Mouse (Mus musculus) hindbrain, postnatal 0 days (tissue): ENCODE measurements around the gene Lhfpl4. TPM values are rescaled to one million over a fixed set of nuclear protein-coding genes. Genes with fewer than 3 reads are reported as not detected.

Experiments used
- ATAC-seq: fragments of 200-750 bp; cut with Nextera tagmentation; 2 replicates; pipeline ENCODE4 v1.8.0; 2017; ENCODE audit warnings: mild to moderate bottlenecking, moderate TSS enrichment, moderate library complexity
- DNase-seq: peaks from one replicate; pipeline ENCODE4 v3.0.0-alpha.2; 2015; ENCODE audit warnings: low spot score
- H3K27ac ChIP-seq: fragments of 300-500 bp; sonication (generic); 2 replicates; pipeline ENCODE4 v1.5.1; 2014; ENCODE audit warnings: mild to moderate bottlenecking
- H3K27me3 ChIP-seq: fragments of 300-500 bp; sonication (generic); 2 replicates; pipeline ENCODE4 v1.6.1; 2014; ENCODE audit warnings: low read length, mixed read lengths; ENCODE audit not compliant: insufficient read depth
- H3K36me3 ChIP-seq: fragments of 300-500 bp; sonication (generic); 2 replicates; pipeline ENCODE4 v1.6.1; 2014; ENCODE audit warnings: low read length, mixed read lengths; ENCODE audit not compliant: insufficient read depth
- H3K4me1 ChIP-seq: fragments of 300-500 bp; sonication (generic); 2 replicates; pipeline ENCODE4 v1.6.1; 2014; ENCODE audit warnings: antibody characterized with exemption, low read length, mixed read lengths; ENCODE audit not compliant: insufficient read depth
- H3K4me2 ChIP-seq: fragments of 300-500 bp; sonication (generic); 2 replicates; pipeline ENCODE4 v1.6.1; 2014; ENCODE audit warnings: low read depth, mild to moderate bottlenecking, low read length, moderate library complexity, mixed read lengths
- H3K4me3 ChIP-seq: fragments of 300-500 bp; sonication (generic); 2 replicates; pipeline ENCODE4 v1.5.1; 2014; ENCODE audit warnings: low read length
- H3K9ac ChIP-seq: fragments of 300-500 bp; sonication (generic); replicated peaks from 2 replicates; pipeline ENCODE4 v1.6.1; 2014; ENCODE audit warnings: mild to moderate bottlenecking, low read length, moderate library complexity, mixed read lengths
- H3K9me3 ChIP-seq: fragments of 300-500 bp; sonication (generic); 2 replicates; pipeline ENCODE4 v1.6.1; 2016; ENCODE audit warnings: low read length, mixed read lengths
- CTCF ChIP-seq: IDR thresholded peaks from 2 replicates; pipeline ENCODE4 v1.5.1; 2016; ENCODE audit warnings: antibody characterized with exemption, control low read depth, low read depth
- WGBS: fragments of 180-500 bp; shearing (Covaris S2); extraction: QIAGEN DNeasy Blood & Tissue Kit; methylation state at CpG from one replicate; pipeline ENCODE4 v1.1.7; 2014; 5-methylcytosine and 5-hydroxymethylcytosine counted together
- polyA plus RNA-seq: library from polyadenylated mRNA; unstranded; fragments of >200 nt; fragmentation: Nextera tagmentation; extraction: Ambion mirVana; gene quantifications from 2 replicates; pipeline ENCODE4 v1.2.1, GENCODE M21; 2015
- total RNA-seq: library from RNA; depleted of rRNA; stranded (reverse); fragments of >200 nt; gene quantifications from 2 replicates; pipeline ENCODE4 v1.2.3, GENCODE M21; 2014

The Lhfpl4 gene
- total and polyA plus RNA-seq, 2 experiments from 2014 or later: 56.0 to 72.9 TPM

GRCm38 (mm10) chr6:113179195-113179733 lies 15.9 kb downstream of the Lhfpl4 start:
- ATAC-seq: peak; percentile 42; the same call in 1 of the 2 replicates
- WGBS: 25% methylated on average over 4 of the region's 4 CpGs

GRCm38 (mm10) chr6:113178286-113179194 lies 16.6 kb downstream of the Lhfpl4 start:
- DNase-seq: peak; percentile 73
- Histone ChIP-seq H3K27me3 (no peaks in the 10 kb centered on the region), H3K4me2 (peak overlapping the region; percentile 47), H3K4me1 (peaks cover 11% of the 10 kb centered on the region), H3K9ac (0 out of 2 replicates have a peak overlapping the region, but pooled peaks have one; percentile 9), H3K9me3 (no peaks in the 10 kb centered on the region), H3K36me3 (no peaks in the 10 kb centered on the region; the same call in 1 of the 2 replicates), H3K27ac (peak overlapping the region; percentile 22; the same call in 1 of the 2 replicates), H3K4me3 (no peak overlapping the region)
- 18% methylated on average over 13 of the region's 14 CpGs for WGBS
- no peak for TF ChIP-seq CTCF
- ATAC-seq: peak; percentile 85

More at GRCm38 (mm10) chr6:113179195-113179733, 15.9 kb downstream of the Lhfpl4 start:
- DNase-seq: no peak
- H3K27me3 ChIP-seq: no peaks in the 10 kb centered on the region
- H3K9ac ChIP-seq: no peak overlapping the region
- no peaks in the 10 kb centered on the region for H3K9me3 ChIP-seq
- no peak overlapping the region for H3K4me3 ChIP-seq
- H3K4me2 ChIP-seq: peak overlapping the region; percentile 47
- no peak for TF ChIP-seq CTCF
- H3K4me1 ChIP-seq: peaks cover 11% of the 10 kb centered on the region
- H3K27ac ChIP-seq: peak overlapping the region; percentile 22; the same call in 1 of the 2 replicates
- no peaks in the 10 kb centered on the region; the same call in 1 of the 2 replicates for H3K36me3 ChIP-seq

DNA sequence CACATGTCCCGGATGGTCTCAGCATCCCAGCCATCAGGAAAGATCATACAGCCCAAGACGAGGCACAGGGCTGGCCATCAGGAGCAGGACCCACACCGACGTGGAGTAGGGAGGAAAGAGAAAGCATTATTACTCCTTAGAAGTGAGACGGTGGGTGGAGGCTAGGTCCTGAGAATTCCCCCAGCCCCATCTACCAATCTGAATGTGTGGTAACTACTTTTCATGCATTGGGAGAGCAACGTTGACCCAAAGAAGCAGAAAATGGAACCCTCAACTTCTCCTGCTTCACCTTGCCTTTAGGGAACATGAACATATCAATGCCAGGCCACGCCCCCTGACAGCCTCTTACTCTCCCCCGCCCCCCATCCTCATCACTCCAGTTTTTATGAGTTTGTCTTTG lies 18.6 kb downstream of the Lhfpl4 start:
- no peak overlapping the region for H3K9ac ChIP-seq
- WGBS: 84% methylated on average over 8 of the region's 8 CpGs
- no peak for TF ChIP-seq CTCF
- no peaks in the 10 kb centered on the region for H3K9me3 ChIP-seq
- H3K27me3 ChIP-seq: no peaks in the 10 kb centered on the region
- no peak overlapping the region for H3K4me2 ChIP-seq
- DNase-seq (no peak), ATAC-seq (no peak)
- no peak overlapping the region for H3K4me3 ChIP-seq
- H3K27ac ChIP-seq: no peak overlapping the region
- H3K4me1 ChIP-seq: peaks cover 11% of the 10 kb centered on the region
- H3K36me3 ChIP-seq: peaks cover 1% of the 10 kb centered on the region; the same call in 1 of the 2 replicates

DNA sequence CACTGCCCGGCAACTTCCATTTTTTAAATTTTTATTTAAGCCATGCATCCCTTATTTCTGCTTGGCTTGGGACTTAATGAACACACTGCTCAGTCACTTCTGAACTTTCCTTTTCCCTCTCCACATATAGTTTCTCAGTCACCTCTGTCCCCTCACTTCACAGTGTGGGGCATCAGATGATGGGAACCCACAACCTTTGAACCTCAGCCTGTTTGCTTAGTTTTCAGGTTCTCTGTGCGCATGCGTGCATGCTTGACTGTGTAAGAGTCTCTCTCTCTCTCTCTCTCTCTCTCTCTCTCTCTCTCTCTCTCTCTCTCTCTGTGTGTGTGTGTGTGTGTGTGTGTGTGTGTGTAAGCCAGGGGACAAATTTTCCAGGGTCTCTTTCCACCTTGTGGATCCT lies 19.7 kb downstream of the Lhfpl4 start:
- Histone ChIP-seq H3K4me2 (no peak overlapping the region), H3K27ac (no peak overlapping the region), H3K4me1 (peaks cover 11% of the 10 kb centered on the region), H3K4me3 (no peak overlapping the region), H3K36me3 (peaks cover 9% of the 10 kb centered on the region; the same call in 1 of the 2 replicates), H3K27me3 (no peaks in the 10 kb centered on the region), H3K9me3 (no peaks in the 10 kb centered on the region), H3K9ac (no peak overlapping the region)
- no peak for ATAC-seq
- DNase-seq: no peak
- no peak for TF ChIP-seq CTCF
- WGBS: 97% methylated on average over 3 of the region's 3 CpGs

GRCm38 (mm10) chr6:113172568-113172967 lies 22.6 kb downstream of the Lhfpl4 start:
- H3K4me3 ChIP-seq: no peak overlapping the region

GRCm38 (mm10) chr6:113172011-113172410 lies 23.2 kb downstream of the Lhfpl4 start:
- Histone ChIP-seq H3K9me3 (no peaks in the 10 kb centered on the region), H3K36me3 (peaks cover 9% of the 10 kb centered on the region; the same call in 1 of the 2 replicates)

More at GRCm38 (mm10) chr6:113172568-113172967, 22.6 kb downstream of the Lhfpl4 start:
- H3K9me3 ChIP-seq: no peaks in the 10 kb centered on the region
- 91% methylated on average over 1 of the region's 1 CpGs for WGBS
- peaks cover 9% of the 10 kb centered on the region; the same call in 1 of the 2 replicates for H3K36me3 ChIP-seq
- ATAC-seq: no peak
- no peaks in the 10 kb centered on the region for H3K4me1 ChIP-seq
- H3K27ac ChIP-seq: no peak overlapping the region
- TF ChIP-seq CTCF: peak; percentile 81
- H3K27me3 ChIP-seq: no peaks in the 10 kb centered on the region
- no peak overlapping the region for H3K4me2 ChIP-seq
- peak; percentile 66 for DNase-seq
- H3K9ac ChIP-seq: no peak overlapping the region

More at GRCm38 (mm10) chr6:113172011-113172410, 23.2 kb downstream of the Lhfpl4 start:
- no peak overlapping the region for H3K4me2 ChIP-seq
- DNase-seq (no peak), ATAC-seq (no peak)
- no peaks in the 10 kb centered on the region for H3K27me3 ChIP-seq
- no peak overlapping the region for H3K4me3 ChIP-seq
- no peak overlapping the region for H3K9ac ChIP-seq
- no peak for TF ChIP-seq CTCF
- H3K27ac ChIP-seq: no peak overlapping the region
- H3K4me1 ChIP-seq: no peaks in the 10 kb centered on the region
